Mouse (Mus musculus) G1E (cell line): Measurements from ENCODE around the gene Metrn.

ENCODE experiments used
- CTCF ChIP-seq: IDR thresholded peaks from 2 replicates; pipeline ENCODE4 v1.5.1; 2012; ENCODE audit warnings: low read depth, low read length, inconsistent platforms, mixed read lengths
- GATA1 ChIP-seq: IDR thresholded peaks from 2 replicates; pipeline ENCODE4 v1.6.1; 2012; ENCODE audit warnings: borderline replicate concordance, low read length, inconsistent platforms, mixed read lengths
- GATA2 ChIP-seq: IDR thresholded peaks from 2 replicates; pipeline ENCODE4 v1.6.1; 2012; ENCODE audit warnings: low read depth, low read length, inconsistent platforms, borderline replicate concordance
- POLR2AphosphoS5 ChIP-seq: IDR thresholded peaks from 2 replicates; pipeline ENCODE4 v1.6.1; 2012; ENCODE audit warnings: low read depth, low read length, inconsistent platforms; ENCODE audit not compliant: insufficient replicate concordance
- TAL1 ChIP-seq: conservative IDR thresholded peaks from 2 replicates; pipeline ENCODE4 v1.6.1; 2012; ENCODE audit warnings: low read depth, low read length, inconsistent platforms, mixed read lengths

GRCm38 (mm10) chr17:25765886-25766285, 31.1 kb downstream of the Metrn start:
- TF ChIP-seq CTCF, result no peak
- TF ChIP-seq GATA2, result no peak
- TF ChIP-seq GATA1, result no peak
- no peak for TF ChIP-seq POLR2AphosphoS5
- no peak for TF ChIP-seq TAL1
